Mouse (Mus musculus) kidney, embryonic 15.5 days (tissue): ENCODE results near the gene Matk. TPM values are rescaled to one million over a fixed set of nuclear protein-coding genes. Genes with fewer than 3 reads are reported as not detected.

Source experiments
- ATAC-seq: fragments of 200-750 bp; cut with Nextera tagmentation; replicated peaks from 2 replicates; pipeline ENCODE4 v1.8.0; 2017; ENCODE audit warnings: moderate TSS enrichment; ENCODE audit not compliant: low FRiP score
- H3K27ac ChIP-seq: fragments of 300-500 bp; sonication (generic); 2 replicates; pipeline ENCODE4 v1.5.1; 2015; ENCODE audit warnings: mild to moderate bottlenecking, inconsistent platforms
- H3K27me3 ChIP-seq: fragments of 300-500 bp; sonication (generic); 2 replicates; pipeline ENCODE4 v1.6.1; 2015; ENCODE audit warnings: inconsistent platforms
- H3K36me3 ChIP-seq: fragments of 300-500 bp; sonication (generic); 2 replicates; pipeline ENCODE4 v1.6.1; 2015; ENCODE audit warnings: inconsistent platforms
- H3K4me1 ChIP-seq: fragments of 300-500 bp; sonication (generic); 2 replicates; pipeline ENCODE4 v1.6.1; 2015; ENCODE audit warnings: inconsistent platforms
- H3K4me2 ChIP-seq: fragments of 300-500 bp; sonication (generic); 2 replicates; pipeline ENCODE4 v1.6.1; 2015; ENCODE audit warnings: moderate library complexity, mild to moderate bottlenecking, inconsistent platforms
- H3K4me3 ChIP-seq: fragments of 300-500 bp; sonication (generic); replicated peaks from 2 replicates; pipeline ENCODE4 v1.5.1; 2015; ENCODE audit warnings: mild to moderate bottlenecking, inconsistent platforms
- H3K9ac ChIP-seq: fragments of 300-500 bp; sonication (generic); 2 replicates; pipeline ENCODE4 v1.6.1; 2015; ENCODE audit warnings: mild to moderate bottlenecking, inconsistent platforms
- H3K9me3 ChIP-seq: fragments of 300-500 bp; sonication (generic); replicated peaks from 2 replicates; pipeline ENCODE4 v1.6.1; 2016; ENCODE audit warnings: inconsistent platforms
- WGBS: fragments of 180-500 bp; shearing (Covaris S2); methylation state at CpG from one replicate; pipeline ENCODE4 v1.1.7; 2015; ENCODE audit warnings: mixed read lengths; 5-methylcytosine and 5-hydroxymethylcytosine counted together
- polyA plus RNA-seq: library from polyadenylated mRNA; unstranded; fragments of >200 nt; fragmentation: Nextera tagmentation; extraction: Ambion mirVana; gene quantifications from 2 replicates; pipeline ENCODE4 v1.2.1, GENCODE M21; 2015

Gene Matk
- polyA plus RNA-seq, 1 experiment from 2014 or later = 6.8 TPM

- Histone ChIP-seq H3K4me1 (peaks cover 87% of the 10 kb centered on the region), H3K4me2 (peak overlapping the region; percentile 20; the same call in 1 of the 2 replicates), H3K9me3 (no peaks in the 10 kb centered on the region), H3K4me3 (no peak overlapping the region), H3K27ac (peak overlapping the region; percentile 86), H3K9ac (no peak overlapping the region), H3K36me3 (0 out of 2 replicates have a peak, but pooled peaks cover 5% of the 10 kb centered on the region), H3K27me3 (no peaks in the 10 kb centered on the region)
- peak; percentile 66 for ATAC-seq
- WGBS = 70% methylated on average over 9 of the region's 9 CpGs
These were observed 47.7 kb downstream of the Matk start for GRCm38 (mm10) chr10:81300352-81300907.

DNA sequence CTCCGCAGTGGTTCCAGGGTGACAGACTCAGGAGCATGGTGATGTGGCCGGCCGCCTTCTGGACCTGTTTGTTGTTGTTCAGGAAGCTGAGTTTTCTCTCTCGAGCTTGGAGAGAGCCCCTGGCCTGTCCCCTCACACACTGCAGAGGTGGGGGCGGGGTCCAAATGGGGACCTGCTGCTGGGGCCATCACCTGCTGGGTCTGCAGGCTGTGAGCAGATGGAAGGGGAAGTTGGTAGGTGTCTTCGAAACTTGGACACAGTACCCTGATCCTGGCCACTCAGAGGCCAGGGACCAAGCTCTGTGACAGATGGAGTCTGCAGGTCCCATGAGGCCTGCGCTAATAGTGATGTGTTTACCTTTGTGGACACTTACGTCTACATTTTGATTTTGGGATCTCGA lies 48.6 kb downstream of the Matk start:
- ATAC-seq = no peak
- Histone ChIP-seq H3K4me1 (peaks cover 85% of the 10 kb centered on the region), H3K9me3 (no peaks in the 10 kb centered on the region), H3K36me3 (peaks cover 12% of the 10 kb centered on the region), H3K27ac (peak overlapping the region; percentile 86), H3K9ac (0 out of 2 replicates have a peak overlapping the region, but pooled peaks have one; percentile 12), H3K4me2 (no peak overlapping the region), H3K27me3 (no peaks in the 10 kb centered on the region), H3K4me3 (no peak overlapping the region)
- 77% methylated on average over 9 of the region's 9 CpGs for whole genome bisulfite sequencing

DNA sequence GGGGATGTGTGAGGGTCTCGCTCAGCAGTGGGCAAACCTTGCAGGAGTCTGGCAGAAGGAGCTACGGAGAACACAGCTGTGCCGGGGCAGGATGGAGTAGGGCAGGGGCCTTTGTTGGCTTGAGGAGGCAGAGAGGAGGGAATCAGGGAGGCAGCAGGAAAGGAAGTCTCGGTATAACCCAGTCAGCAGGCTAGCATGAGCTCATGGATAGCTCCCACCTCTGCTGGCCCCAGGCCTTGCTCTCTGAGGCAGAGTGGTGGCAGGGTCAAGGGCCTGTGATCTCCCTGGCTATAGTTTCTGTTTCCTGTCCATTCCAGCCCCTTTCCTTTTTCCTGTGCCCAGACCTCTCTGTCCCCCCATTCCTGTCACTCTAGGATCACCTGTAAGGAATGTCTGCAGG lies 49.6 kb downstream of the Matk start:
- 51% methylated on average over 4 of the region's 4 CpGs for WGBS
- Histone ChIP-seq H3K27me3 (no peaks in the 10 kb centered on the region), H3K36me3 (peaks cover 22% of the 10 kb centered on the region), H3K27ac (peak overlapping the region; percentile 86), H3K4me3 (no peak overlapping the region), H3K9ac (0 out of 2 replicates have a peak overlapping the region, but pooled peaks have one; percentile 7), H3K4me2 (no peak overlapping the region), H3K9me3 (no peaks in the 10 kb centered on the region), H3K4me1 (peaks cover 78% of the 10 kb centered on the region)
- no peak for ATAC-seq

DNA sequence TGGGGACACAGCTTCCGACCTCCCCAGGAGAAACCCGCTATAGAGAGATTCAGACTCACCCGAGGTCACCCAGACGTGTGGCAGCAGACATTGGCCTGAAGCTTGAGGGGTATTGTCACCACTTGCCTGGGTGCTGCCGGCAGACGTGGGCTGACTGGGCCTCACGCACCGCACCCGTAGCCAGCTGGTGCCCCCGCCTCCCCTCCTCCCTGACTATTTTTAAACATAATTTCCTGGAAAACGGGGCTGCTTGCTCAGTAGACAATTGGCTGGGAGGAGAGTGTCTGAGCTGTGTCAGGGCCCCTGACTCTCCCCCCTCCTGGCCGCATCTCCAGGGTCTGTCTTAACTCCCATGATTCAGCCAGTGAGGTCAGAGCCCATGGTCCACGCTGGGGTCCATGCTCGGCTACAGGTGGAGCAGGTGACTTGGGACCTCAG lies 50.1 kb downstream of the Matk start:
- Histone ChIP-seq H3K4me3 (no peak overlapping the region), H3K27me3 (no peaks in the 10 kb centered on the region), H3K4me1 (peaks cover 73% of the 10 kb centered on the region), H3K4me2 (no peak overlapping the region; the same call in 1 of the 2 replicates), H3K9me3 (no peaks in the 10 kb centered on the region), H3K27ac (peak overlapping the region; percentile 86), H3K9ac (no peak overlapping the region), H3K36me3 (peaks cover 27% of the 10 kb centered on the region)
- ATAC-seq = no peak
- WGBS = 59% methylated on average over 14 of the region's 14 CpGs

- Histone ChIP-seq H3K36me3 (peaks cover 32% of the 10 kb centered on the region), H3K4me2 (no peak overlapping the region; the same call in 1 of the 2 replicates), H3K27ac (0 out of 2 replicates have a peak overlapping the region, but pooled peaks have one; percentile 86), H3K4me1 (peaks cover 69% of the 10 kb centered on the region), H3K27me3 (no peaks in the 10 kb centered on the region), H3K4me3 (no peak overlapping the region), H3K9ac (no peak overlapping the region; the same call in 1 of the 2 replicates), H3K9me3 (no peaks in the 10 kb centered on the region)
- no peak for ATAC-seq
- 68% methylated on average over 10 of the region's 10 CpGs for WGBS
These were observed 50.5 kb downstream of the Matk start for GRCm38 (mm10) chr10:81303258-81303657.

GRCm38 (mm10) chr10:81303761-81304160 lies 51.0 kb downstream of the Matk start:
- Histone ChIP-seq H3K27me3 (no peaks in the 10 kb centered on the region), H3K4me3 (no peak overlapping the region), H3K27ac (no peak overlapping the region), H3K4me2 (no peak overlapping the region), H3K9me3 (no peaks in the 10 kb centered on the region), H3K4me1 (peaks cover 64% of the 10 kb centered on the region), H3K9ac (no peak overlapping the region), H3K36me3 (peaks cover 36% of the 10 kb centered on the region)
- WGBS = 64% methylated on average over 7 of the region's 7 CpGs
- ATAC-seq = no peak

DNA sequence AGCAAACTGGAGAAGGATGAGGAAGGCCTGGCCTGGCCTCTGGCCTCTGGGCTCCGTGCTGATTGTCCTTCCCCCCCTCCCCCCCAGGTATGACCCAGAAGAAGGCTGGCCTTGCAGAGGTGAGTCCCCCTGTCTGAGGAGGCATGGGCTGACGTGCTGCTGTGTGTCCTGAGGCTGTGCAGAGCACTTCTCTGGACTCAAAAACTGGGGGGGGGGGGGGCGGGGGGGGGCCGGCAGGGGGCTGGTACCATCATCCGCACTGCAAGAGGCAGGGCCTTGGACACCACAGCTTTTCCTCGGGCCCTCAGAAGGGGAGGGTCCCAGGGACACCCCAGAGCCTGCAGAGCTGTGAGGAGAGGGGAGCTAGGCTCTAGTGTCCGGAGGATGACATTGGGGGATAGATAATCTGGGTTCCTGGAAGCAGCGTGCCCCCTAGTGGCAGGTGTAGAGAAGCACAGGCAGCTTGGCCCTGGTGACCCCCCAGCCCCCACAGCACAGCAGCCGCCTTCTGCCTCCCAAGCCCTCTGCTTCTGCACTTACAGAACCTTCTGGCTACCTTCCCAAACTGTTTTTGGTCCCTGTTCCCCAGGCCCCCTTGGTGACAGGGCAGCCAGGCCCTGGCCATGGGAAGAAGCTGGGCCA lies 52.0 kb downstream of the Matk start:
- Histone ChIP-seq H3K9me3 (no peaks in the 10 kb centered on the region), H3K36me3 (peaks cover 45% of the 10 kb centered on the region), H3K27ac (no peak overlapping the region), H3K4me1 (peaks cover 54% of the 10 kb centered on the region), H3K4me3 (no peak overlapping the region), H3K27me3 (no peaks in the 10 kb centered on the region), H3K4me2 (no peak overlapping the region), H3K9ac (no peak overlapping the region)
- WGBS = 25% methylated on average over 6 of the region's 9 CpGs
- no peak for ATAC-seq

DNA sequence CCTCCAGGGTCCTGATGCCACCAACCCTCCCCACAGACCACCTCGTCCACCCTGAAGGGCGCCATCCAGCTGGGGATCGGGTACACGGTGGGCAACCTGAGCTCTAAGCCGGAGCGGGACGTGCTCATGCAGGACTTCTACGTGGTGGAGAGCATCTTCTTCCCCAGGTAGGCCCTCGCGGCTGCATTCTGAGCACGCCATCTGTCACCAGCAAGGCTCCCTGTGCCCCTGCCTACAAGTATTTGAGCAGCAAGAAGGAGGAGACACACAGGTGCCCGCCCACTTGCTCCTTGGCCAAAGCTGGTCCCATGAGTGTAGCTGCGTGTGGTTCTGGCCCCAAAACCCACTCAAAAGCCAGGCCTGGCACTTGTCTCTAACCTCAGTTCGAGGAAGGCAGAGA lies 52.9 kb downstream of the Matk start:
- Histone ChIP-seq H3K4me1 (peaks cover 45% of the 10 kb centered on the region), H3K27ac (no peak overlapping the region), H3K9me3 (no peaks in the 10 kb centered on the region), H3K27me3 (no peaks in the 10 kb centered on the region), H3K4me3 (no peak overlapping the region), H3K4me2 (no peak overlapping the region), H3K36me3 (peaks cover 55% of the 10 kb centered on the region), H3K9ac (no peak overlapping the region)
- 91% methylated on average over 14 of the region's 14 CpGs for WGBS
- ATAC-seq = no peak

- peaks cover 60% of the 10 kb centered on the region for H3K36me3 ChIP-seq
- 89% methylated on average over 12 of the region's 12 CpGs for WGBS
- no peak overlapping the region for H3K4me2 ChIP-seq
- H3K9me3 ChIP-seq = no peaks in the 10 kb centered on the region
- H3K4me3 ChIP-seq = no peak overlapping the region
- H3K27me3 ChIP-seq = no peaks in the 10 kb centered on the region
- H3K9ac ChIP-seq = no peak overlapping the region
- H3K27ac ChIP-seq = no peak overlapping the region
- peaks cover 43% of the 10 kb centered on the region for H3K4me1 ChIP-seq
- ATAC-seq = no peak
These were observed 53.5 kb downstream of the Matk start for GRCm38 (mm10) chr10:81306173-81306668.

GRCm38 (mm10) chr10:81306837-81307682 lies 54.3 kb downstream of the Matk start:
- H3K36me3 ChIP-seq = peaks cover 69% of the 10 kb centered on the region

DNA sequence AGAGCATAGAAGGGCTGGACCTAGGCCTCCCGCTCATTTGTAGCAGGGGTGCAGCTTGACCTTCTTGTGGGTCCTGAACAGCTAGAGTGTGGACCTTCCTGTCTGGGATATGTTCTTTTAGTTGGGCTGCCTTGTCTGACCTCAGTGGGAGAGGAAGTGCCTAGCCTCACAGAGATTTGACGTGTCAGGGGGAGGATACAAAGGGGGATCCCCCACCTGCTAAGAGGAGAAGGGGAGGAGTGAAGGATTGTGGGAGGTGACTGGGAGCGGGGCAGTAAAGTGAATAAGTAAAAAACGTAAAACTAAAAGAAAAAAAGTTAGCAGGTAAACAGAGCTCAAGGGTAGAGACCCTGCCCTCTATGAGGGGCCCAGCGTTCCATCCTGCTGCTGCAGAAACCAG lies 56.8 kb downstream of the Matk start:
- no peaks in the 10 kb centered on the region for H3K9me3 ChIP-seq
- H3K27me3 ChIP-seq = no peaks in the 10 kb centered on the region
- H3K4me2 ChIP-seq = no peak overlapping the region
- no peak overlapping the region for H3K27ac ChIP-seq
- H3K4me1 ChIP-seq = peaks cover 24% of the 10 kb centered on the region
- H3K36me3 ChIP-seq = peaks cover 94% of the 10 kb centered on the region
- no peak overlapping the region for H3K9ac ChIP-seq
- no peak for ATAC-seq
- 90% methylated on average over 5 of the region's 5 CpGs for WGBS
- no peak overlapping the region for H3K4me3 ChIP-seq

More at GRCm38 (mm10) chr10:81306837-81307682, 54.3 kb downstream of the Matk start:
- Histone ChIP-seq H3K27ac (no peak overlapping the region), H3K4me1 (peaks cover 38% of the 10 kb centered on the region), H3K9me3 (no peaks in the 10 kb centered on the region), H3K4me2 (no peak overlapping the region), H3K27me3 (no peaks in the 10 kb centered on the region), H3K4me3 (no peak overlapping the region), H3K9ac (no peak overlapping the region)
- WGBS = 92% methylated on average over 21 of the region's 21 CpGs
- no peak for ATAC-seq
